Mouse (Mus musculus): ENCODE measurements around the gene Mmp21. TPM values are rescaled to one million over a fixed set of nuclear protein-coding genes. Genes with fewer than 3 reads are reported as not detected.

Mmp21 gene
- total and polyA plus RNA-seq, 3 experiments = not detected

DNA sequence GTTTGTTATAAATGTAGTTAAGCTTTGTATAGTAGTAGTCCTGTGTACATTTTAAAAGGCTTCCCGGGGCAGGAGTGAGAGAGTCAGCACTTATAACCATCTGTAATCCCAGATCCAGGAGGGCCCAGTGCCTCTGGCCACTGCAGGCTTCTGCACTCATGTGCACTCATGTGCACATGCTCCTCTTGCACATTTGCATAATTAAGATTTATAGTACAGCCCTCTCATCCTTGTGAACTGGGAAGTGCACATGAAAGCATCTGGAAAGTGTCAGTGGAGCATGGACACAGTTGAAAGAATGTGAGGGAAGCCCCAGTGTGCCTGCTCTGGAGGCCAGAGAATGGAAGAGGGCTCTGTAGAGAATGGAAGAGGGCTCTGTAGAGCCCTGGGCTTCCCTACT lies 17.4 kb downstream of the Mmp21 start:
- Histone ChIP-seq H3K4me3 (no peak overlapping the region), H3K4me1 (ENCODE audit: control insufficient read depth, insufficient read depth, low read length) (no peaks in the 10 kb centered on the region), H3K36me3 (ENCODE audit: control insufficient read depth, insufficient read depth, low read length) (no peaks in the 10 kb centered on the region; the same call in 1 of the 2 replicates), H3K9ac (ENCODE audit: low read depth, low read length) (no peak overlapping the region), H3K27me3 (ENCODE audit: control insufficient read depth, insufficient read depth, low read length) (no peaks in the 10 kb centered on the region), H3K27ac (no peak overlapping the region), H3K79me2 (replicated peaks; ENCODE audit: control insufficient read depth, insufficient read depth, low read length) (no peaks in the 10 kb centered on the region)
- TF ChIP-seq EP300 (IDR thresholded peaks at IDR 0.05; ENCODE audit: insufficient read depth, low read depth, low read length) (no peak), POLR2A (IDR thresholded peaks at IDR 0.05; ENCODE audit: insufficient read depth, low read depth, low read length) (no peak), CTCF (IDR thresholded peaks at IDR 0.05) (no peak)
- DNase-seq = no peak
- WGBS = 94% methylated on average over 1 of the region's 1 CpGs
- intact Hi-C loops (cut with DNase I) = no loop called here

GRCm38 (mm10) chr7:133645716-133646115 lies 34.1 kb downstream of the Mmp21 start:
- no peak for TF ChIP-seq CTCF (IDR thresholded peaks at IDR 0.05)
- TF ChIP-seq POLR2A (IDR thresholded peaks at IDR 0.05; ENCODE audit: insufficient read depth, low read depth, low read length) = no peak
- no peak for TF ChIP-seq EP300 (IDR thresholded peaks at IDR 0.05; ENCODE audit: insufficient read depth, low read depth, low read length)
- H3K27me3 ChIP-seq (ENCODE audit: control insufficient read depth, insufficient read depth, low read length) = no peaks in the 10 kb centered on the region
- no peaks in the 10 kb centered on the region for H3K79me2 ChIP-seq (replicated peaks; ENCODE audit: control insufficient read depth, insufficient read depth, low read length)
- H3K36me3 ChIP-seq (ENCODE audit: control insufficient read depth, insufficient read depth, low read length) = no peaks in the 10 kb centered on the region; the same call in 1 of the 2 replicates
- H3K27ac ChIP-seq = no peak overlapping the region
- H3K9ac ChIP-seq (ENCODE audit: low read depth, low read length) = no peak overlapping the region
- intact Hi-C loops (cut with DNase I) = no loop called here
- WGBS = 91% methylated on average over 6 of the region's 6 CpGs
- no peak overlapping the region for H3K4me3 ChIP-seq
- no peak for DNase-seq
- H3K4me1 ChIP-seq (ENCODE audit: control insufficient read depth, insufficient read depth, low read length) = no peaks in the 10 kb centered on the region

DNA sequence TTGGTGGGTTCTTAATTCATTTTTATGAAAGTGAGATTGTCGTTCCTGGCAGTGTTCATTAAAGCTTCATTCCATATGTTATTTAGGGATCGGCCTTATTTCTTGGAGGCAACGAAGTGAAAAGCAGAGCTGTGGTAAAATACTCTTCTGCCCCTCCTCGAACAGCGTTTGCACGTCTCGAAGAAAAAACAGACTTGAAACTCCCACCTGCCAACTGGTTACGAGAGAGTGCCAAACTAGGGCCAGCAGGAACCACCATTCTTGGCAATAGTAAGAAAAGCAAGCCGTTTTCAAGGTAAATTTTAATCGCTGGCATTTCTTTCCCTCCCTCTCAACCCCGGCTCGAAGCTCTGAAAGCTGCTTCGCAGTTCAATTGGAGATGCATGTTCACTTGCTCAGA lies 41.0 kb downstream of the Mmp21 start:
- TF ChIP-seq EP300 (IDR thresholded peaks at IDR 0.05; ENCODE audit: insufficient read depth, low read depth, low read length) = no peak
- Histone ChIP-seq H3K9ac (ENCODE audit: low read depth, low read length) (no peak overlapping the region), H3K27me3 (ENCODE audit: control insufficient read depth, insufficient read depth, low read length) (no peaks in the 10 kb centered on the region), H3K79me2 (replicated peaks; ENCODE audit: control insufficient read depth, insufficient read depth, low read length) (no peaks in the 10 kb centered on the region), H3K36me3 (ENCODE audit: control insufficient read depth, insufficient read depth, low read length) (no peaks in the 10 kb centered on the region), H3K4me1 (ENCODE audit: control insufficient read depth, insufficient read depth, low read length) (peaks cover 2% of the 10 kb centered on the region; the same call in 1 of the 2 replicates), H3K27ac (no peak overlapping the region), H3K4me3 (no peak overlapping the region)
- intact Hi-C loops (cut with DNase I) = loop anchor here (5.0 to 10.0 kb wide), 3 partner anchors 68 to 607 kb away; partner anchors contain the start of genes Bccip, Ctbp2 and Fgfr2
- no peak for DNase-seq
- 89% methylated on average over 13 of the region's 13 CpGs for WGBS

GRCm38 (mm10) chr7:133638306-133638705 lies 41.6 kb downstream of the Mmp21 start:
- peak overlapping the region; percentile 86 for H3K4me3 ChIP-seq
- peak overlapping the region; percentile 90 for H3K9ac ChIP-seq (ENCODE audit: low read depth, low read length)
- DNase-seq = peak in 1 of 2 experiments; percentile 4
- no peak for TF ChIP-seq CTCF (IDR thresholded peaks at IDR 0.05)
- TF ChIP-seq EP300 (IDR thresholded peaks at IDR 0.05; ENCODE audit: insufficient read depth, low read depth, low read length) = no peak
- TF ChIP-seq POLR2A (IDR thresholded peaks at IDR 0.05; ENCODE audit: insufficient read depth, low read depth, low read length) = no peak
- H3K27ac ChIP-seq = peak overlapping the region; percentile 83
- H3K27me3 ChIP-seq (ENCODE audit: control insufficient read depth, insufficient read depth, low read length) = no peaks in the 10 kb centered on the region
- H3K36me3 ChIP-seq (ENCODE audit: control insufficient read depth, insufficient read depth, low read length) = no peaks in the 10 kb centered on the region
- H3K79me2 ChIP-seq (replicated peaks; ENCODE audit: control insufficient read depth, insufficient read depth, low read length) = no peaks in the 10 kb centered on the region
- intact Hi-C loops (cut with DNase I) = loop anchor here (5.0 to 10.0 kb wide), 3 partner anchors 69 to 606 kb away; partner anchors contain the start of genes Bccip, Ctbp2 and Fgfr2
- peaks cover 2% of the 10 kb centered on the region; the same call in 1 of the 2 replicates for H3K4me1 ChIP-seq (ENCODE audit: control insufficient read depth, insufficient read depth, low read length)
- WGBS = 3% methylated on average over 13 of the region's 13 CpGs

DNA sequence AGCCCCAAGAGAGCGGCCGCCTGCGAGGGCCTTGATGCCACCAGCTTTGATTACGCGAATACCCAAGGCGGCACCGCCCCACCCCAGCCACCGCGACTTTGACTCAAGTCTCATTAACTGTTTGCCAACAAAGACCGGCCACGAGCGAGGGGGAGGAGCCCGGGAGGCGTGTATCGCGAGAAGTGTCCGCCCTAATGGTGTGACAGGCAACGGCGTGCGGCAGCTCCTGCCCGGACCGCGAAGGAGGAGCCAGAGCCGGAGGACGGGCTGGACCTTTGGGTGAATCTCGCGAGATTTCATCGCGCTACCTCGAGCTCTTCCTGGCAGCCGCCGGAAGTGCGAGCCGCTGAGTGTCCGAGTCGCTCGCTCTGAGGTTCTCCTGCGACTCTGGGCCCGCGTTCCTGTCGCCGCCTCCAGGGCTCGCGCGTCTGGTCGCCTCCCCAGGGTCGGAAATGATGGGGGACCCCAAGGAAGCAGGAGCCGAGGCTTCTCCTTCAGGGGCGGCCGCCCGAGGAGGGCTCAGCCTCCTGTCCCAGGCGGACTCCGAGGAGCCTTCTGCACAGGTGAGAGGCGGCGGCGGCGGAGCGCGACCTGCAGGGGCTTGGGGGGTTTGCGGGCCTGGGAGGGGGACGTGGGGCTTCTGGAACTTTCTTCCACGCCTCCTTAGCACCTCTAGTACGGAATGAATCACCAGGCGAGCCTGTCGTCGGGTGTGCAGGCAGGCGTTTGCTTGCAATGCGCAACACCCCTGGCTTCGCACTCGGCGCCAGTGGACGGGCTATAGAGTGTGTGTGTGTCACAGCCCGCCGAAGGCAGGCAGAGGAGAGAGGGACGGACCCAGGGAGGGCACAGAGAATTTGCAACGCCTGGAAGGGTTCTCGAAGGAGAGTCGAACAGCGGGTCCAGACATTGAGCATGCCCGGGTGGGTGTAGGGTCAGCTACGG lies 42.2 kb downstream of the Mmp21 start, which contains the start of gene Edrf1:
Gene Edrf1, plus strand, starts transcription at position 183 of the 945 bp plus-strand sequence.
- WGBS = under 1% methylated on average over 81 of the region's 81 CpGs
- no peaks in the 10 kb centered on the region for H3K27me3 ChIP-seq (ENCODE audit: control insufficient read depth, insufficient read depth, low read length)

More for the DNA sequence above, 42.2 kb downstream of the Mmp21 start, which contains the start of gene Edrf1:
- intact Hi-C loops (cut with DNase I) = loop anchor here (5.0 to 10.0 kb wide), 3 partner anchors 70 to 605 kb away; partner anchors contain the start of genes Bccip, Ctbp2 and Fgfr2
- Histone ChIP-seq H3K4me3 (peak within 1 kb of the TSS; percentile 86), H3K79me2 (replicated peaks; ENCODE audit: control insufficient read depth, insufficient read depth, low read length) (no peaks in the 10 kb centered on the region), H3K9ac (ENCODE audit: low read depth, low read length) (peak within 1 kb of the TSS; percentile 90), H3K27ac (peak within 1 kb of the TSS; percentile 83), H3K4me1 (ENCODE audit: control insufficient read depth, insufficient read depth, low read length) (peaks cover 2% of the 10 kb centered on the region; the same call in 1 of the 2 replicates), H3K36me3 (ENCODE audit: control insufficient read depth, insufficient read depth, low read length) (no peaks in the 10 kb centered on the region)
- peak; percentile 96 to 99 for DNase-seq
- TF ChIP-seq POLR2A (IDR thresholded peaks at IDR 0.05; ENCODE audit: insufficient read depth, low read depth, low read length) (peak; percentile 89), CTCF (IDR thresholded peaks at IDR 0.05) (no peak)
